Mouse (Mus musculus) ovary, postnatal 14 days (tissue): ENCODE measurements at regions not wholly inside any gene's neighbourhood (a gene's known extent, or its start where the extent isn't known, plus 50 kb on each side); places are given as distances from the start of the nearest gene placed in this dataset.

ENCODE experiments used
- DNase-seq: peaks from one replicate; pipeline ENCODE4 v3.0.0; 2022; ENCODE audit warnings: low spot score

DNA sequence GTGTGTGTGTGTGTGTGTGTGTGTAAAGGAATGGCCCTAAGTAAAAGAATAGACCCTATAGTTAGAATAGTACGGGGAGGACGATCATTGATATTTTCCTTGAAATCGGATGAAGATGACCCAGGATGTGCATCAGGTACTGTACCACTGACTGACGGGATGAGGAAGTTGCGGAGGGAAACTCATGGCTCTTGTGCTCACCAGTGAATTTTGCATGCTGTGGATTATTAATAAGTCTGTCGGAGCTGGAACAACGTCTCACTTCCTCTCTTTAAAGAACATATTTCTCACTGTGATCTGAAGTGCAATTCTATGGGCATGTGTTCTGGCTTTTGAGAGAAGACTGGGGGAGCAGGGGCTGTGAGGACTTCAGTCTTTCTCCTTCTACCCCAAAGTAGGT, 218.8 kb upstream of the Tbc1d5 start:
- DNase-seq, result no peak

DNA sequence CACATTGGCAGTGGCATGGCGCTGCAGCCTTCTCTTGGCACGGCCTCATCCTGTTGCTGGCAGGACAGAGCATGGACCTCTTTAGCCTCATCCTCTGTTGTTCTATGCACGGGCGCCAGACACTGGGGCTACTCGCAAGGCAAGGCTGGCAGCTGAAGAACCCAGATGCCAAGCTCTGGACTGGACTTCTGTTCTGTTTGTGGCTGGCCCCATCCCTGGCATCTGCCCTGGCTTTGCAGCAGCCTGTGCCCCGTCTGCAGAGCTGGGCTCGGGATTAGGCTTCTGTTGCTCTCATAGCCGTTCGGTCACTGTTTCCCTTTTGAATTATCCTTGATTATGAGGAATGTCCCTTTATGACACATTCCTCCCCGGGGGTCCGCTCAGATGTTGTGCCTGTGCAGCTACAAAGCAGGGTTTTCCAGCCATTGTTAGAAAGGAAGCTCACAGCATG, 214.6 kb upstream of the Tbc1d5 start:
- DNase-seq, result no peak

DNA sequence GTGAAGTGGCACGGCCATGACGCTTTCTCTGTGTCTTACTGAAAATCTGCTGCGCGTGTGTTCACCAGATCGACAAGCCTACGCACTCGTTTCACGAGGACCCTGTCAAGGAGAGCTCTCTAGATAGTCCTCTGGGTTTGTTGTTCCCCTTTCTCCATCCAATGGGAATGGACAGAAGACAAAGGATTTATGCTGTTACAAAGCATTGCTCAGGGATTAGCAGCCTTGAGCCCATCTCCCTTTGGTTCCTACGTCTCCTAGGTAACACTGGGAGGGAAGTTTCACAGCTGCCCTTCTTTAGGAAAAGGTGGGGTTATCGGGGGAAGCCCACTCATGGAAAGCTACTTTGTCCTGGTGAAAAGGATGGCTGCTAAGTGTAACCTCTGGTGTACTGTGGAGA, 212.7 kb upstream of the Tbc1d5 start:
- DNase-seq, result no peak

DNA sequence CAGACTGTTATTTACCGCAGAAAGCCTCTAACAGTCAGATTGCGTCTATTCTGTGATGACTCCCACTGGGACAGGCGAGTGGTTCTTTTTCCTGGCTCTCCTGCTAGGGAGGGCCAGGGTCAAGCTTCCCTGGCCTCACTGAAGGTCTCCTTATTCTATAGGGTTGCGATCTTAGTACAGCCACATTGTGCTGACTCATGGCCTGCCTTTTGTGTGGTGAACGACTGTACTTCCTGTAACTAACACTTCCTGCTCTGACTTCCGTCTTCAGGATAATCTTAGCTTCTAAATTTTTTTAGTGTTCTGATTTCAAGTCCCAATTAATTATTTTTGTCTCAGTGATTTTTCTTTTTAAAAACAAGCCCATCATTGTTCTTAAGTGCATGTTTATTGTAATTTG, 203.4 kb upstream of the Tbc1d5 start:
- no peak for DNase-seq

DNA sequence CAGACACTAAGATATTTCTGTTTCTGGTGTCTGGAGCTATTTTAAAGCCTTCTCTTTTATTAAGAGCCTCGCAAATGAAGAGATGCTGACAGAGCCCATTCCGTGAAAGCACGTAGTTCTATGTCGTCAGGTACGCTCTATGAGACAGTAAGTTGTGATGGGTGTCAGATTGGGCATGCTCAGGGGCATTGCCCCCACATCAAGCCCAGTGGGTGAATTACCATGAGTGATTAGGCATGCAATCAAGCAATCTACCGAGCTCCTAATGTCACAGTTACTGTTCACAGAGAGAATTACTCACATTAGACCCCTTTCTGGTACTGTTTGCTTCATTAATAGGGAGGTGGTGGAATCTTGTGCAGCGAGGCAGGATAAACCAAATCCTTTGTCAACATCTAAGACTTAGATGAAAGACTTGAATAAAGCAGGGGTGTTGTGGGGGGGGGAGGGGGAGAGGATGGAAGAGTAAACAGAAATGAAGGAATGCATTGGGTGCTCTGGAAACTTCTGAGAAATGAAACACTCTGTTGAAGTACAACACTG, 192.9 kb upstream of the Tbc1d5 start:
- DNase-seq, result no peak

DNA sequence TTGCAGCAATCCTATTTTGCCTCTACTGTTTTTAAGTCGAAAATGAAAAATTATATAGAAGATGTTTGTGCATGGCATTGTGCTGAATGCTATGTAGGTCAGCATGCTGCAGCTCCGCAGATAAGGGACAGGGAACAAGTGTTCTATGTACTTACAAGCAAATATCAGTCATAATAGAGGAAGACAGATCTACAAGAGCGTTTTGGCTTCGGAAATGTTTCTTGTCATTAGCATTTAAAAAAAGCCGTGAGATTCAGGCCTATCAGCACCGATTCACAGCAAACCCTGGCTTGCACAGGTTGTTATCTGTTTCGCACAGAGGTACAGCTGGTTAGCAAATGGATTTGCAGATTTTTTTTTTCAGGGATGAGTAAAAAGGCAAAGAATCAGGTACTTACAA, 191.8 kb upstream of the Tbc1d5 start:
- DNase-seq, result no peak

DNA sequence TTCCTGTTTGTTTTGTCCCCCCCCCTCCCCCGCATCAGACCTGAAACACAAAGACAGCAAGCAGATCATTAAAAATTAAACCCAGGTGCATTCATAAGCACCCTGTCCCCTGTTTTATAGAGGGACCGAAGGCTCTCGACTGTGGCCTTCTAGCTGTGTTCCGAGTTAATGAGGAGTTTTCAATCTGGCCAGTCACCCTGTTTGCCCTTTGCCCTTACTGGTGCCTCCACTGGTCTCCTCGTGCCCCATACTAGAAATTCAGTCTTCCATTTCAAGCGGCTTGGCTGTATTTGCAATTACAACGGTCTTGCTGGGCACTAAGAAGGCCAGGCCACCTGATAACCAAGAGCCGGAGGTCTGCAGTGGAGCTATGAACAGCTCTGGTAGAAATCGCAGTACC, 190.9 kb upstream of the Tbc1d5 start:
- no peak for DNase-seq

DNA sequence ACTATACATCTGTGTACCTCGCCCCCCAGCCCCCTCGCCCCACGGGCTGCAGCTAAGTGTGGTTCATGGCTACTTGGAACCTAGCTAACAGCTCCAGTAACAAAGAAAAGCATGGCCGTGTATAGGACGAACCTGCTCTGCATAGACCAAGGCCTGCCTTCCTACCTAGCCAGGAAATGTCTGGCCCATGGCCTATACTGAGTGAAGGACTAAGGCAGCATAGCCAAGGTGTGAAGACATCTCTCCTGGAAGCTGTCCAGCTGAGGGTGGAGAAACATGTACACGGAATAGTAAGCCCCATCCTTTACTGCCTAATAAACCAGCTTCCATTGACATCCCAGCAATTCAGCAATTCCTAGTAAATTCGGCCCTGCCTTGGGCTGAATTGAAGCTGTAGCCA, 183.6 kb upstream of the Tbc1d5 start:
- DNase-seq, result no peak

DNA sequence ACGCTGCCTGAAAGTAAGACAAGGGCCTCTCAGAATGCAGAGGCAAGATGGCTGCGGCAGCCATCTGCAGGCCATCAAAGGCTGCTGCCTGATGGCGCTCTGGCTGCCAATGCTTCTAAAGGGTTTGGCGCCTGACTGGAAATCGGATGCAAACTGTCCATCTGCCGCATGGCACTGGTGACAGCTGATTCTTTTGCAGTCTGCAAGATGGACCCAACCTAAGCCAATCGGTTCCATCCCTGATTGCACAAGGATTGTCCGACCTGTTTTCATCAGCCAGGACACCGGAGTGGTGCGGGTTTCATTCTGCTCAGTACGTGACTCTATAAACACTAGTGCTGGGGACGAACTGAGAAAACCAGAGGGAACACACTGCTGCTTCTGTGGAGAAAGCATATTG, 183.1 kb upstream of the Tbc1d5 start:
- no peak for DNase-seq

DNA sequence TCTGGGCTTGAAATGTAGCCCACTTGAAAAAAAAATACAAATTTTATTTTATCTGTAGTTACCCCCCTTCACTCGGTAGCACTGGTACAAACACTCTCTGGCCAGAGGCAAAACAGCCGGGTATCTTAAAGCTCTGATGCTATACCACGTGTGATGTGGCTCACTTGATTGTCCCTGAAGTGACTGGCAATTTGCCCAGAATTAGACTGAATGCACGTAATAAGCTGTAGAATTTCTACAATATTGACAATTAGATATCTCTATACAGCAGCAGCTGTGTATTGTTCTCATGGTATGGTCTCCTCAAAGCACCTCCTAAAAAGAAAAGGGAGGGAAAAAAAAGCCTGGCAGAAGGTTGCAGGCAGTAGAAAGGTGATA, 179.2 kb upstream of the Tbc1d5 start:
- no peak for DNase-seq

DNA sequence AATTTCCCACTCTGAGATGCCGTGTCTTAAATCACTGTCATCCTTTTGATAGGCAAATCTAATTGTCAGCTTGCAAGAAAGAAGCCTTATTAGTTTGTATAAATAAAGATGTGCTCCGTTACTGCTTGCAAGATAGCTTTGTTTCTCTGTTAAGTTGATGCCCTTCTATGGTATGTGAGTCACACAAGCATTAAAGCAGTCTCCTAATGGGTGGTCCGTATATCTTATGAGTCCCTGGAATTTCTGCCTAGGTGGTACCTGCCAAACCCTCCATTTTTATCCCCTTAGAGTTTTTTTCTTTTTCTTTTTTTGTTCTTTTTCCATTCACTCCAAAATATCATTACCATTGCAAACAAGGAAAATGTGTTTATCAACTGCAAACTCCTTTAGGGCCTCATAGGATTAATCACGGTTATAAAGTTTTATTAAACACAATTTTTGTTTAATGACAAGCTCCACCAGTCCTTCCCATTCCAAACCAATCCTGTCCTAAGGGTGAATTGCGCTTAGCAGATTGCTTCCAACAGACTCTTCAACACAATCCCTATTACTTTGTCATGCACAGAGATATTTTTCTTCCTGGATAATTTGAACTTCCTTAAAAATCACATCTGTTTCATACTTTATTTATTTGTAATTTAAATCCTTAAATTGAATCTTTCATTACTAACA, 178.7 kb upstream of the Tbc1d5 start:
- DNase-seq, result no peak

DNA sequence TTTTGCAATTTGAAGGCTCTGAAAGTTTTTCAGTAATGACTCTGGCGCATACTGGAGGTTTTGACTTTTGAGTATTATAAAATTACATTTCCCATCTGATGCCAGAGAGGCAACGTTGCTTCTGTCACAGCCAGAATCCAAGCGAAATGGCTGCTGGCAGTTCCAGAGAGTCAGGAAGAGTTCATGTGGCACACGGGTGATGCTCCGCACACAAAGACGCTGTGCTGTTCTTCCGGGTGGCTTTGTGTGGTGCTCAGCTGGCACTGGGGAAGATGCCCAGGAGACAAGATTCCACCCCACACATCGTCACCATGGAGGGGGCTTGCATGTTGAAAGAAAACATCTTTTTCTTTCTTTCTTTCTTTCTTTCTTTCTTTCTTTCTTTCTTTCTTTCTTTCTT, 177.3 kb upstream of the Tbc1d5 start:
- DNase-seq, result no peak

DNA sequence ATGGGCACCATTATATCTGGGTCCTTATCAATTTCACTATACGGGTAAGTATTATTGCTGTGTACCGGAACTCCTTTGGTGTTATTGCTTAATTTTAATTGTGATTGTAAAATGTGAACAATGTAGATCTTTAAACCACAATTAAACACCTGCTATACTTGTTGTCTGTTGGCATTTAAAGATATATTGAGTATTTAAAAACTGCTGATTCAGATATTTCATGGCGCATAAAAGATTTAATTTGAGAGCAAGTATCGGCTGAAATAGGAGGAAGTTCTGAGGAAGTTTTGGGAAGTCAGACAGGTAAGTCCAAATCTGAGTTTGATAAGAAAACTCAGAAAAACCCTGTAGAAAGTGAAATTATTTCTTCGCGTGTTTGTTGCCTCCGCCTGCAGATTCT, 142.7 kb upstream of the Tbc1d5 start:
- DNase-seq, result no peak

DNA sequence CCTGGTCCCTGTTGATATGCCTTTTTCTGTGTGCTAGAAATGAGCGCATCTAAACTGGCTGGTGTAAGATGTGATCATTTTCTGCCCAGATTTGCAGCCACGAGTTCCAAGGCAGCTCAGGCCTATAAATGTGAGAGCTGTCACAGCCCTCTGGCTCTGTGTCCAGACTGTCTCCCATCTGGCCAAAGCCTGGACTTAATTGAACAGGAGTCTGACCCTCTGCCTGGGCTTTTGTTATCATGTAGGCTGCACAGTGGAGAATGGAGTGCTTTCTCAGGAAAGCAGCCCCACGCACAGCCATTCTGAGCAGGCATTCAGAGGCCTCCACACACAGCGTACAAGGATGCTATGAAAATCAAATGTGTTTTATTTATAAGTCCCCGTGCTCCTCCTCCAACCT, 141.9 kb upstream of the Tbc1d5 start:
- no peak for DNase-seq

DNA sequence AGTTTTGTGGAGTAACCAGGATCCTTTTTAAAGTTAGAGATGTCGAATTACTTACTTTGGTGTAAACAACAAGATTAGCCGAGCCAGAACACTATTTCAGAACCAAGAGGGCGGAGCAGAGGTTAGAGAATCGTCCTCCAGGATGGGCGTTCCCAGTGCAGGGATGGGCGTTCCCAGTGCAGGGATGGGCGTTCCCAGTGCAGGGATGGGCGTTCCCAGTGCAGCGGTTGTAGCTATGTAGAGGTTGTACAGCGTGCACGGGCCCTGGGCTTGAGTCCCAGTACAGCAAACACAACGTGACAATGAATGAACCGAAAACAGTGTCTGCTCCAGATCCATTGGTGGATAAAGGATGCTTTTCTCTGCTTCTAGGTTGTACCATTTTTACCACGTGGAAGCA, 125.8 kb upstream of the Tbc1d5 start:
- DNase-seq, result no peak

DNA sequence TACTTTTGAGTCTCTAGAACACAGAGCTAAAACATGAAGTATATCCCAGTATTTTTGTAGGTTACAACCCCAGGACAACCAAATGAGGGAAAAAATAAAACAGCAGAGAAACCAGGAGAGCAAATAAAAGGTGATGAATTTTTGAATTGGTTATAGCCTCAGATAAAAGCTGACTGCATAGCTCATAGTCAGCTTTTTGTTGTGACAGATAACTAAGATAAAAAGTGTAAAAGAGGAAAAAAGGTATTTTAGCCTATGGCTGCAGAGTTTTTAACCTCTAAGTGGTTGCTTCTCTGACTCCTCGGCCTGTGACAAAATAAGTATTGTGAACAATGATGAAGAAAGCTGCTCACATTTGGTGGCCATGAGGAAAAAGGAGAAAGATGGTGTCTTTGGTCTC, 111.6 kb upstream of the Tbc1d5 start:
- no peak for DNase-seq

DNA sequence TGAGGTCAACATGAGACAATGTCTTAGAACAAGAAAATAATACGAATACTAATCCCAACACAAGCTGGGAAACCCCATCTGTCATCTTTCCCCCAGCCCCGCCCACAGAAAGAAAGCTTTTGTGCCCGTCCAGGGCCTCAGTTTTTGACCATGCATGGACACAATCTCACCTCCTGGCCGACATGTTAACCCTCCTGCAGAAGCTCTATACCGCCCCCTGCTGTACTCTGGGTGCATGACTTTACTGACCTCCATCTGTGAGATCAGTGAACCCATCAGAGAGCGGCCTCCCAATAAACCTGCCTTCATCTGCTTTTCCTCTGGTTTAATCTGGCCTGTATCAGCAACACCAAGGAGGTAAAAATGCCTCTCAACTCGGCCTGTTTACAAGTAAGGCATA, 109.6 kb upstream of the Tbc1d5 start:
- DNase-seq, result peak; percentile 8

DNA sequence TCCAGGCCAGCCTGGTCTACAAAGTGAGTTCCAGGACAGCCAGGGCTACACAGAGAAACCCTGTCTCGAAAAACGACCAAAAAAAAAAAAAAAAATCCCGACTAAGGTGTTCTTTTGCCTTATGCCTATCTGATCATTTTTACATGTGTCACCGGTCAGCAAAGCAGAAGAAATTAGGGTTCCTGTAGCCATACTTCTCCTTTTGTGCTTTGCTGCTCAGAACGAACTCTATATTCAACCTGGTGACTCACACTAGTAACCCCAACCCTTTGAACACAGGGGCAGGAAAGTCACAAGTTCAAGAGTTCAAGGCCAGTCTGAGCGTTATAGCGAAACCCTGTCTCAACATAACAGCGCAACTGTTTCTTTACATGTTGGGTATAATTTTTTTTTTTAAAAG, 108.7 kb upstream of the Tbc1d5 start:
- no peak for DNase-seq

DNA sequence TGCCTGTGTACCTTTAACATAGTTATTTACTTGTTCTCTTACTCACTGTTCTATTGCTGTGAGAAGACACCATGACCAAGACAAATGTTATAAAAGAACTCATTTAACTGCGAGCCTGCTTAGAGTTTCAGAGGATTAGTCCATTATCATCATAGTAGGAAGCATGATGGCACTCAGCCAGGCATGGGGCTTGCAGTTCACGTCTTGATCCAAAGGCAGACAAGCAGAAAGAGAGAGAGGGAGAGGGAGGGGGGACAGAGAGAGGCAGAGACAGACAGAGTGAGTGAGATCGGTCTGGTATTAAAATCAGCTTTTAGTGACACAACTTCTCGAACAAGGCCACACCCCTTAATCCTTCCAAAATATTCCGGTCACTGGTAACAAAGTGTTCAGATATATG, 106.2 kb upstream of the Tbc1d5 start:
- DNase-seq, result no peak

DNA sequence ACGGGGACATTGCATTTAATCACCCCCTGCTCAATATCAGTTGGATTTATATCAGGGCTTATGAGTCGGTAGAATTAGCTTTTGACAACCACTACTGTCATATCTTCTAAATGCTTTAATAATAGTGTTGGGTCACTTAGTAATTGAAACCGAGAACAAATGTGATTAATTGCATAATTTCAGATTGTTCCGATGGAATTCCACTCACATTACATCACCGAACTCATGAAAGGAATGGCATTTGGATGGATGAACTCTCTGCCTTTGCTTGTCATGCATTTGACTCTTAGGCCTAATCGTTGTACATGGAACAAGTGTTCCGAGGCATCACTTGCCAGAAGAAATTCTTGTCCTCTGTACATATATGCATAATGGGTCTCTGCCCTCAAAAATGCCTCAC, 99.6 kb upstream of the Tbc1d5 start:
- DNase-seq, result no peak

DNA sequence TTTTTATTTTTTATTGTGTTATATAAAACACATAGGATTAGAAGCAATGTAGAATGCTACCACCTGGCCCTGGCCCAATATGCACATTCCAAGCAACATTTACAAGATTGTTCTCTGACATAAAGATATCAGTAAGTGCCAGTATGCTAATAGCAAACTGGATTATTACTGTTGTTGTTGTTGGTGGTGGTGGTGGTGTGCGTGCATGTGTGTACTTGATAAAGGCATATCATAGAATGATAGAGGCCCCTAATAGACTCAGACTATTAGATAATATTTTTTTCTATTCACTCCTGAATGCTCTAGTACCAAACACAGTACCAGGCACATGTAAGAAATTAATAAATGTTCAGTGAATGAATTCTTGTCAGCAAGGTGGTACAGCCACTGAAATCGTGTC, 98.9 kb upstream of the Tbc1d5 start:
- DNase-seq, result no peak

DNA sequence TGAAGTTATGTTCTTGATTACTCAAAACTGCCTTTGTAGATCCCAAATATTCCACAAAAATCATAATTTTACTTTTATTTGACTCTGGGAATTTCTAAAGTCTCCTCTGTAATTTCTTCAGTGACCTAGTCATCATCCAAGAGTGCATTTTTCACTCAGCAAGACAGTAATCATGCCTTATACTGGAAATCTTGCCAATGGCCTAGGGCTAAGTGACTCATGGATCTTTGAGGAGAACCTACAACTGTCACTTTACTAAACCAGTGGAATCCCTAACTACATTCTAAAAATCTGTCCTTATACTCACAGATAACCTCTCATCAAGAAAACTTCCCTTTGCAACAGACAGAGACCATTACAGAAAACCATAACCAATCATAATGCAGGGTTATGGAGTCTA, 98.0 kb upstream of the Tbc1d5 start:
- DNase-seq, result no peak

DNA sequence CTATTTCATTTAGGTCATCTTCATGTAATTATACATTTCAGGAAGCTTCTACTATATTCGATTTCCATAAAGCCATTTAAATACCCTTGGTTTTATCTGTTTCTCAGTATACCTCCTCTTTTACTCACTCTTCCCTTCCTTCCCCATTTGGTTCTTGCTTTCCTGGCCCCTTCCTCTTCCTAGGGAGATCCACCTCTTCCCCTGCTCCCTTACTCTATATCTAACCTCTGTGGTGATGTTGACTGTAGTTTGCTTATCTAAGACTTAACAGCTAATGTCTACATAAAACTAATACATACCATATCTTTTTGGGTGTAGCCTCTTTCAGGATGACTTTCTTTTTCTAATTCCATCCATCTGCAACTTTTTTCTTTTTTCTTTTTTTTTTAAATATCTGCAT, 92.9 kb upstream of the Tbc1d5 start:
- no peak for DNase-seq

DNA sequence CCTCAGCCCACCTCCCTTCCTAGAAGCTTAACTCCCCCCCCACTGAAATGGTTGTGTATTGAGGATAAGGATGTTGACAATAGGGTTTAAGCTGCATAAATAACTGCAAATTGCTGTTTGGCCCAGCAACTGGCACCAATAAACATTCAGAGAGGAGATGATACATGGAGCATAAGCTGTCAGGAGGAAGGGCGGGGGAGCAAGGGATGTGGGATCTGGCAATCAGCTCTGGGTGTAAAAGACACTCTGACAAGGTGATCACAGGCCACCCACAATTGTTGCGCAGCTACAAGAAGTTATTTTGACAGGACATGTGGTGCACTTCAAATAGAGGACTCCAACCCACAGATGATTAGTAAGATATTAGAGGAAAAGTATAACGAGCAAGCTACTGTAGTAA, 83.8 kb upstream of the Tbc1d5 start:
- DNase-seq, result no peak

DNA sequence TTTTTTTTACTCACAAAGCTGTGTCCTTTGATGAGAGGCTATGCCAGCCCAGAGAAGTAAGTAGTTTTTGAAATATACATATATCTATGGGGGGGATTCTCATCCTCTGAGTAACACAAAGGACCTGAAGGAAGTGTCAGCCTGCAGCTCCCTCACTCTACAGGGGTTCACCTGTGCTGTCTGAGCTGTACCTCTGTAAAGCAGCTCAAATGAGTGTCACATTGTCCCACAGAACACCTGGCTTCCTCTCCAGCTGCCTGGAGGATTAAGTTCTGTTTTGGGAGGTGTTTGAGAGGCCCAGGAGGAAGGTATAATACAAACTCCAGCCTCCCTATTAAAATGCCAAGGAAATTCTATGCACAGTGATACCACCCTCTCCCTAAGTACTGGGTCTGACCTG, 83.3 kb upstream of the Tbc1d5 start:
- DNase-seq, result no peak
